Mouse (Mus musculus) liver, embryonic 18 days (tissue): ENCODE results near the gene Nacc2. TPM values are rescaled to one million over a fixed set of nuclear protein-coding genes. Genes with fewer than 3 reads are reported as not detected.

ENCODE experiments used
- polyA plus RNA-seq: library from polyadenylated mRNA; depleted of rRNA; stranded (reverse); fragments of >200 nt; gene quantifications from 2 replicates; pipeline ENCODE4 v1.2.3, GENCODE M21; 2012; rRNA removed

The Nacc2 gene
- 2.1 and 2.2 TPM in 2 replicates for polyA plus RNA-seq

DNA sequence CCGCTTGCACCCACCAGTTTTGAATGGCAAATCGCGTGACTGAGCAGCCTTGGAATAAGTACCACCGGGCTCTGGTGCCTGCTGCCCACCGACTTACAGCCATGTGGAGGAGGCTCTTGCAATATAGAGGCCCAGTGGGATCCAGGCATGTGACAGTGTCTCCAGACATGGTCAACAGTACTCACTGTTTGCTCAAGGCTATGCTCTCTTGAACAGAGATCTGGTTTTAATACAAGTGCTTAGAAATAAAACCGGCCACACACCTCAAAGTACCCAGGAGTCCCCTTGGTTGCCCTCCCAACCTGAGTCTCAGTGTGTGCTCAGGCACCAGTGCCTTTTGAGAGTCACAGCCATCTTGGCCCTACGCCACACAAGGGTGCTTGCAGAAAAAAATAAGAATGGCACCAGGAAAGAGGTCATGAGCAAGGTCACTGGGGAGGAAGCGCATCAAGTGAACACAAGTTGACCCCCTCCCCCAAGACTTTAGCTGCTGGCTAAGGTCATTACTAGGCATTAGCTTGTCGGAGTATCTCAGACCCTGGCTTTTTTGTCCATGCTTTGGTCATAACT lies at the start of gene Nacc2:
TSS of gene Nacc2 (minus strand) at position 142 of the 570 bp plus-strand sequence.

DNA sequence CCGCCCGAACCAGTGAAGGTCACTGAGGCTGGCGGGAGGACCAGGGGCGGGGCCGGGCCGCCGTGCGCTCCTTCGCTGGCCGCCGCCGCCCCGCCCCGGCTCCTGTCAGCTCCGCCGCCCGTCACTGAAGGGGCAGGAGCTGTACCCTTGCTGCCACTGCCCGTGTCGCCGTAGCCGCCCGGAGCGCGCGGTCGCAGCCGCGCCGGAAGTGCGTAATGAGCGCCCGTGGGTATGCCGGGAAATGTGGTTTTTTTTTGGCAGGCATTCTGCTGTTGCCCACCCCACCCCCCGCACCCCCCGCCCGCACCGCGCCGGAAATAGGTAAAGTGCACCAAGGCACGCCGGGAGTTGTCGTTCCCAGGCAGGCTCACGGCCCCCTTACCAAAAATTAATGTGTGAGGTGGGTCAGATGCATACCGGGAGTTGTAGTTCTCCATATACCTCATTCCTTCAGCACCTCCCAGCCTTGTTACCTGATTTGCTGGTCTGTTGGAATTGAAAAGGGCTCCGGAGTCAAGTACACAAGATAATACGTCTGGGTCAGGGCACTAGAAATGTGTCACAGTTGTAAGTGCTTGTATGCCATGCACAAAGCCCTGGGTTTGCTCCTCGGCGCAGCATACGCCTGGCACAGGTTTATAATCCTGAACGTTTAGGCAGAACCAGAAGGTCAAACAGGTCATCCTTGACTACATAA lies 101.3 kb downstream of the Nacc2 start, which contains the start of gene Ubac1:
TSS of gene Ubac1 (minus strand) at position 187 of the 697 bp plus-strand sequence.

Other genes with a start within 250 kb of the Nacc2 start
- 1.7 and 2.0 TPM in 2 replicates for gene Camsap1, start 139.9 kb downstream of the Nacc2 start, polyA plus RNA-seq
- 142 and 147 TPM in 2 replicates for gene Ubac1, start 101.5 kb downstream of the Nacc2 start, polyA plus RNA-seq
- not detected in 2 replicates for gene Lhx3, start 85.1 kb upstream of the Nacc2 start, polyA plus RNA-seq
- 4.8 and 5.4 TPM in 2 replicates for gene Qsox2, start 114.3 kb upstream of the Nacc2 start, polyA plus RNA-seq
- gene Ccdc187, start 171.3 kb upstream of the Nacc2 start, polyA plus RNA-seq: 0.06 and 0.08 TPM in 2 replicates
- 2.7 and 3.2 TPM in 2 replicates for gene Gpsm1, start 192.3 kb upstream of the Nacc2 start, polyA plus RNA-seq
- gene Dnlz, start 228.9 kb upstream of the Nacc2 start, polyA plus RNA-seq: 7.0 and 7.3 TPM in 2 replicates
- 9.9 and 14.2 TPM in 2 replicates for gene Card9, start 237.7 kb upstream of the Nacc2 start, polyA plus RNA-seq